Comparison of ENCODE assay signal across 13 mouse cellular contexts in the genomic region with DNA sequence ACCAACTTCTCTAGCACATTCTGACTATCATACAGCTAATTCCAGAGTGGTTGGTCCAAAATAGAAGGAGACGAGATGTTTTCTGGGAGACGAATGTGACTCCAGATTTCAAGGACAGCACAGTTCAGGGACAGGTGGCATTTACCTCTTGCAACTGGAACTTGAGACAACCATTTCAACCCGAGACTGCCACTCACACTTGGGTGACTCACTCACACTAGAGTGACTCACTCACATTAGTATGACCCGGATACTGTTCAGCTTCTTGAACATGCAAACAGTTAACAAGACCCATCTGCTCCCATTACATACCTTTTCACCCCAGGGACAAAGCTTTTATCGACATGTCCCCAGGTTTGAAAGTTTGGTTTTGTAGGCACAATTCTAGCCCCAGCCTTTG.
"Had no signal": no experiment of that assay in that cellular context is flagged by ENCODE, and none has a peak within 500 bp of the region (broad histone marks: within the 10 kb centered on the region; RNA-seq: fewer than 3 reads in every experiment).

No protein-coding gene starts in this region.

- H3K4me3 ChIP-seq: limb, embryonic 12.5 days; liver, embryonic 13.5 days; lung, embryonic 15.5 days; midbrain, embryonic 13.5 days; myocyte; neural tube, embryonic 15.5 days had no signal

- H3K4me1 ChIP-seq: midbrain, embryonic 13.5 days; neural tube, embryonic 15.5 days had no signal

- H3K36me3 ChIP-seq: limb, embryonic 12.5 days; lung, embryonic 15.5 days; midbrain, embryonic 13.5 days; neural tube, embryonic 15.5 days had no signal

- DNase-seq: kidney, adult 8-10 months; kidney, postnatal 25 days; liver; liver, embryonic 13.5 days; liver, postnatal 0 days; lung, postnatal 36 days; thymus, adult 18-20 months; thymus, postnatal 14 days had no signal

- H3K27me3 ChIP-seq: limb, embryonic 12.5 days; liver, embryonic 13.5 days; lung, embryonic 15.5 days; midbrain, embryonic 13.5 days; neural tube, embryonic 15.5 days had no signal

- H3K27ac ChIP-seq: limb, embryonic 12.5 days; liver, embryonic 13.5 days; lung, embryonic 15.5 days; midbrain, embryonic 13.5 days; neural tube, embryonic 15.5 days had no signal
